Comparison of ENCODE assay signal across 28 mouse cellular contexts in the genomic region with DNA sequence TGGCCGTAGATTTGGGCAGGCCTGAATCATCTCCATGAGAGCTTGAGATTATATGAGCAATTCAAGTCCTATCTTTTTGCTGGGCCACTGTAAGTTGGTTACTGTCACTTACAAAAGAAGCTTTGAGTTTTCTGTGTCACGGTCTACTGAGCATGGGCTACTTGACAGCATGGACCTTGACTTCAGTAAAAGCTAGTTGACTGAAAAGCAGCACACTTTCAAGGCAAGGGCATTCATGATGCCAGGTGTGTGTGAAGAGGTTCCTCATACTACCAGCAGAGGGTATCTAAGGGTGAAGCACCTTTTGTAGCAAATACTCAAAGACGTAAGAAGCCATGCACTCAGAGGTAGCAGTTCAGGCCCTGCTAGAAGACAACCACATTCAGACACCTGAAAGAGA.
DNase-seq lines count a peak whose midpoint lies in the region; ATAC-seq and TF ChIP-seq lines count a peak whose summit lies in the region.
"Had no signal": no experiment of that assay in that cellular context is flagged by ENCODE, and none has a peak within 500 bp of the region (broad histone marks: within the 10 kb centered on the region; RNA-seq: fewer than 3 reads in every experiment).

No protein-coding gene starts in this region.

- DNase-seq in kidney, adult 2 months = peak; percentile 65
- DNase-seq in CH12.LX (ENCODE audit: extremely low read depth) = peak; percentile 6
- no peak for DNase-seq in stomach, postnatal 0 days (ENCODE audit: low spot score)
- no peak for DNase-seq in thymus, postnatal 14 days
- no peak for DNase-seq in cerebellum, adult 9-10 months
- DNase-seq: adrenal gland, adult 8-10 months; cerebellum, adult 8-10 months; gastrocnemius, postnatal 25 days; heart, adult 18-20 months; heart, postnatal 36 days; right cerebral cortex, postnatal 4 days had no signal

- H3K79me2 ChIP-seq in CH12.LX (replicated peaks; ENCODE audit: control insufficient read depth, extremely low read depth, insufficient read depth, poor library complexity, severe bottlenecking) = no peaks in the 10 kb centered on the region

- H3K27ac ChIP-seq in kidney, adult 2 months (ENCODE audit: insufficient read depth, low read depth, low read length) = no peak overlapping the region
- no peak overlapping the region for H3K27ac ChIP-seq in kidney, embryonic 15.5 days
- no peak overlapping the region for H3K27ac ChIP-seq in CH12.LX (ENCODE audit: insufficient read depth, low read depth)
- no peak overlapping the region for H3K27ac ChIP-seq in kidney, embryonic 16.5 days (ENCODE audit: low read length)
- no peak overlapping the region for H3K27ac ChIP-seq in stomach, postnatal 0 days (replicated peaks)
- H3K27ac ChIP-seq: embryonic facial prominence, embryonic 13.5 days; forebrain, embryonic 10.5 days; forebrain, embryonic 15.5 days; hindbrain, embryonic 12.5 days; hindbrain, postnatal 0 days; left cerebral cortex, adult 2 months; limb, embryonic 13.5 days; lung, embryonic 15.5 days; midbrain, embryonic 10.5 days; neural tube, embryonic 12.5 days had no signal

- dilution Hi-C loops in CH12.LX (cut with MboI; ENCODE audit: extremely low pct_ligation_motif_present, extremely low pct_unique_long_range_greater_than_20kb, low sequenced_read_pairs) = no loop called here

- H3K9ac ChIP-seq in kidney, embryonic 15.5 days = no peak overlapping the region
- no peak overlapping the region for H3K9ac ChIP-seq in CH12.LX (ENCODE audit: insufficient read depth, low read depth)
- no peak overlapping the region for H3K9ac ChIP-seq in kidney, embryonic 16.5 days (replicated peaks; ENCODE audit: low read length)
- H3K9ac ChIP-seq in stomach, postnatal 0 days (ENCODE audit: low read length) = no peak overlapping the region
- H3K9ac ChIP-seq: embryonic facial prominence, embryonic 13.5 days; forebrain, embryonic 15.5 days; hindbrain, embryonic 12.5 days; limb, embryonic 13.5 days; lung, embryonic 15.5 days; neural tube, embryonic 12.5 days had no signal

- no peak overlapping the region for H3K4me3 ChIP-seq in kidney, adult 2 months (ENCODE audit: insufficient read depth, low read depth, low read length)
- no peak overlapping the region for H3K4me3 ChIP-seq in kidney, embryonic 15.5 days (replicated peaks)
- H3K4me3 ChIP-seq in CH12.LX (replicated peaks in 1 of 3; ENCODE audit: low read depth in 2 of 3, low read length in 2 of 3, poor library complexity in 1 of 3) = no peak overlapping the region
- H3K4me3 ChIP-seq in kidney, embryonic 16.5 days (ENCODE audit: low read length) = no peak overlapping the region
- no peak overlapping the region for H3K4me3 ChIP-seq in stomach, postnatal 0 days (ENCODE audit: low read depth, low read length)
- H3K4me3 ChIP-seq: embryonic facial prominence, embryonic 13.5 days; forebrain, embryonic 10.5 days; forebrain, embryonic 15.5 days; hindbrain, embryonic 12.5 days; left cerebral cortex, adult 2 months; limb, embryonic 13.5 days; lung, embryonic 15.5 days; midbrain, embryonic 10.5 days; myocyte; neural tube, embryonic 12.5 days had no signal

- no peaks in the 10 kb centered on the region for H3K9me3 ChIP-seq in kidney, embryonic 15.5 days (replicated peaks)
- no peaks in the 10 kb centered on the region for H3K9me3 ChIP-seq in CH12.LX (replicated peaks; ENCODE audit: low read length)
- H3K9me3 ChIP-seq in kidney, embryonic 16.5 days (ENCODE audit: low read length) = no peaks in the 10 kb centered on the region
- no peaks in the 10 kb centered on the region for H3K9me3 ChIP-seq in stomach, postnatal 0 days (ENCODE audit: control insufficient read depth, low read length)
- H3K9me3 ChIP-seq: embryonic facial prominence, embryonic 13.5 days; forebrain, embryonic 10.5 days; forebrain, embryonic 15.5 days; hindbrain, embryonic 12.5 days; limb, embryonic 13.5 days; lung, embryonic 15.5 days; midbrain, embryonic 10.5 days; neural tube, embryonic 12.5 days had no signal

- TF ChIP-seq POLR2A in kidney, adult 2 months (IDR thresholded peaks at IDR 0.05; ENCODE audit: low read depth, low read length) = no peak
- TF ChIP-seq POLR2A in CH12.LX (IDR thresholded peaks at IDR 0.05; ENCODE audit: low read depth, low read length) = no peak

- 81% methylated on average over 3 of the region's 3 CpGs for WGBS in kidney, adult 2 months
- WGBS in kidney, embryonic 15.5 days = 92% methylated on average over 3 of the region's 3 CpGs
- 94% methylated on average over 3 of the region's 3 CpGs for WGBS in kidney, embryonic 16.5 days
- 86% methylated on average over 3 of the region's 3 CpGs for WGBS in stomach, postnatal 0 days

- H3K36me3 ChIP-seq in kidney, adult 2 months (ENCODE audit: control insufficient read depth, insufficient read depth, low read length) = no peaks in the 10 kb centered on the region
- H3K36me3 ChIP-seq in kidney, embryonic 15.5 days = no peaks in the 10 kb centered on the region
- no peaks in the 10 kb centered on the region for H3K36me3 ChIP-seq in CH12.LX (replicated peaks in 1 of 2; ENCODE audit: control insufficient read depth in 1 of 2, insufficient read depth in 1 of 2, low read length in 1 of 2)
- no peaks in the 10 kb centered on the region for H3K36me3 ChIP-seq in kidney, embryonic 16.5 days (ENCODE audit: insufficient read depth, low read length)
- H3K36me3 ChIP-seq in stomach, postnatal 0 days (ENCODE audit: control insufficient read depth, insufficient read depth, low read length) = no peaks in the 10 kb centered on the region
- H3K36me3 ChIP-seq: embryonic facial prominence, embryonic 13.5 days; forebrain, embryonic 10.5 days; forebrain, embryonic 15.5 days; hindbrain, embryonic 12.5 days; limb, embryonic 13.5 days; lung, embryonic 15.5 days; midbrain, embryonic 10.5 days; neural tube, embryonic 12.5 days had no signal

- ATAC-seq in kidney, embryonic 15.5 days (replicated peaks; ENCODE audit: low FRiP score) = no peak
- ATAC-seq in kidney, embryonic 16.5 days (ENCODE audit: low FRiP score, low TSS enrichment) = 0 out of 2 replicates have a peak, but pooled peaks have one; percentile 23
- no peak for ATAC-seq in stomach, postnatal 0 days (ENCODE audit: low FRiP score, low TSS enrichment)
- ATAC-seq: forebrain, embryonic 15.5 days; hindbrain, postnatal 0 days; intestine, embryonic 16.5 days; midbrain, embryonic 16.5 days had no signal

- H3K27me3 ChIP-seq in kidney, adult 2 months (replicated peaks; ENCODE audit: control insufficient read depth, insufficient read depth, low read length) = no peaks in the 10 kb centered on the region
- no peaks in the 10 kb centered on the region for H3K27me3 ChIP-seq in kidney, embryonic 15.5 days
- no peaks in the 10 kb centered on the region for H3K27me3 ChIP-seq in CH12.LX (replicated peaks)
- no peaks in the 10 kb centered on the region for H3K27me3 ChIP-seq in kidney, embryonic 16.5 days (ENCODE audit: insufficient read depth, low read length)
- no peaks in the 10 kb centered on the region for H3K27me3 ChIP-seq in stomach, postnatal 0 days (ENCODE audit: control insufficient read depth, insufficient read depth, low read length)
- H3K27me3 ChIP-seq: forebrain, embryonic 15.5 days; hindbrain, embryonic 12.5 days; limb, embryonic 13.5 days; lung, embryonic 15.5 days; neural tube, embryonic 12.5 days had no signal

- TF ChIP-seq CTCF in kidney, adult 2 months (conservative IDR thresholded peaks at IDR 0.05; ENCODE audit: insufficient read depth, insufficient read length, low read depth, low read length) = no peak
- TF ChIP-seq CTCF in CH12.LX (conservative IDR thresholded peaks at IDR 0.05 in 1 of 2, IDR thresholded peaks at IDR 0.05 in 1 of 2; ENCODE audit: low read depth in 2 of 2, low read length in 2 of 2) = peak in 1 of 2 experiments; percentile 14; a peak in 1 of 4 replicates
- TF ChIP-seq CTCF in stomach, postnatal 0 days (IDR thresholded peaks at IDR 0.05; ENCODE audit: low read depth) = peak; percentile 29

- no peak overlapping the region for H3K4me2 ChIP-seq in kidney, embryonic 15.5 days
- H3K4me2 ChIP-seq in CH12.LX (ENCODE audit: insufficient read depth, low read depth, poor library complexity, severe bottlenecking) = no peak overlapping the region
- no peak overlapping the region for H3K4me2 ChIP-seq in kidney, embryonic 16.5 days (replicated peaks; ENCODE audit: low read depth, low read length)
- H3K4me2 ChIP-seq in stomach, postnatal 0 days (replicated peaks; ENCODE audit: low read depth) = no peak overlapping the region
- H3K4me2 ChIP-seq: embryonic facial prominence, embryonic 13.5 days; forebrain, embryonic 15.5 days; heart, embryonic 11.5 days; hindbrain, embryonic 12.5 days; limb, embryonic 13.5 days; liver, embryonic 11.5 days; lung, embryonic 15.5 days; neural tube, embryonic 12.5 days had no signal

- no peaks in the 10 kb centered on the region for H3K4me1 ChIP-seq in kidney, adult 2 months (ENCODE audit: control insufficient read depth, insufficient read depth, low read length)
- no peaks in the 10 kb centered on the region for H3K4me1 ChIP-seq in kidney, embryonic 15.5 days
- peaks cover 4 to 21% of the 10 kb centered on the region in 2 experiments; a peak in 3 of 4 replicates for H3K4me1 ChIP-seq in CH12.LX (ENCODE audit: control insufficient read depth in 1 of 2, insufficient read depth in 2 of 2)
- H3K4me1 ChIP-seq in kidney, embryonic 16.5 days (ENCODE audit: insufficient read depth, low read length) = no peaks in the 10 kb centered on the region
- H3K4me1 ChIP-seq in stomach, postnatal 0 days (replicated peaks; ENCODE audit: control insufficient read depth, insufficient read depth) = no peaks in the 10 kb centered on the region
- H3K4me1 ChIP-seq: embryonic facial prominence, embryonic 13.5 days; forebrain, embryonic 10.5 days; forebrain, embryonic 15.5 days; hindbrain, embryonic 12.5 days; limb, embryonic 13.5 days; lung, embryonic 15.5 days; midbrain, embryonic 10.5 days; neural tube, embryonic 12.5 days had no signal

- TF ChIP-seq EP300 in CH12.LX (IDR thresholded peaks at IDR 0.05; ENCODE audit: low read length) = no peak
- TF ChIP-seq EP300 in stomach, postnatal 0 days (optimal IDR thresholded peaks at IDR 0.05) = no peak

- in situ Hi-C loops in CH12.LX (cut with MboI; ENCODE audit: low pct_ligation_motif_present, low pct_unique_long_range_greater_than_20kb, low sequenced_read_pairs) = no loop called here

- no peak; the same call in 1 of the 2 replicates for TF ChIP-seq RAD21 in CH12.LX (IDR thresholded peaks at IDR 0.05; ENCODE audit: low read depth, low read length)

TF ChIP-seq in CH12.LX, 34 proteins besides CTCF, POLR2A, EP300 and RAD21 (continues in another document):
- no peak for TF ChIP-seq GABPA (IDR thresholded peaks at IDR 0.05; ENCODE audit: insufficient replicate concordance, low read depth, low read length)
- no peak for TF ChIP-seq NRF1 (IDR thresholded peaks at IDR 0.05; ENCODE audit: low read depth, low read length)
- no peak for TF ChIP-seq MYC (IDR thresholded peaks at IDR 0.05; ENCODE audit: low read depth, low read length)
- TF ChIP-seq SMC3 (IDR thresholded peaks at IDR 0.05; ENCODE audit: low read depth, low read length) = no peak
- TF ChIP-seq USF1 (IDR thresholded peaks at IDR 0.05; ENCODE audit: low read depth, low read length) = no peak
- TF ChIP-seq POLR2AphosphoS2 (IDR thresholded peaks at IDR 0.05; ENCODE audit: low read depth, low read length) = no peak
- TF ChIP-seq MAZ (IDR thresholded peaks at IDR 0.05; ENCODE audit: low read depth, low read length) = no peak
- TF ChIP-seq CHD2 (IDR thresholded peaks at IDR 0.05; ENCODE audit: low read length) = no peak
- TF ChIP-seq CHD1 (IDR thresholded peaks at IDR 0.05; ENCODE audit: low read depth, low read length) = no peak

Comparison
In these comparisons a context has a peak if more than half of its experiments do, and no peak if none do; other contexts are left out.
1. DNase-seq: peak in kidney, adult 2 months (single experiment) and CH12.LX (single experiment); none in stomach, postnatal 0 days (single experiment), thymus, postnatal 14 days (single experiment) and cerebellum, adult 9-10 months (single experiment).